Mouse (Mus musculus): Measurements from ENCODE around the gene Olfr564. TPM values are rescaled to one million over a fixed set of nuclear protein-coding genes. Genes with fewer than 3 reads are reported as not detected.

The Olfr564 gene
- polyA plus RNA-seq (2014; fragmentation: Nextera tagmentation; extraction: Ambion mirVana) = not detected in 2 replicates

DNA sequence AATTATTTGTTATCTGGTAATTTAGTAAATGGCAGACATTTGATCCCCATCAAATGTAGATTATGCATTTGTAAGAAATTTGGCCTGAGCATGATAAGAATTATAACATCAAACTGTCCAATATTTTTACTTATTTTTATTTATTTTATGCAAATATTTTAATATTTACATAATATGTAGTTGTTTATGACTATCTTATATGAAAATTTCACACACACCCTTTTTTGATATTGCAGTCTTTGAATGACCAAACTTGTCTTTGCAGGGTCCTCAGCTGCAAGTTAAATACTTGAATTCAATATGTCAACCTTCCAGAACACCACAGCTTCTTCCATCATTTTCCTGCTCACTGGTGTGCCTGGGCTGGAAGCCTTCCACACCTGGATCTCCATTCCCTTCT lies at the start of gene Olfr564:
TSS of gene Olfr564 (plus strand) at position 301 of the 400 bp plus-strand sequence.
- ATAC-seq (ENCODE audit: low read depth) = no peak
- Histone ChIP-seq H3K27ac (ENCODE audit: low read depth, low read length) (no peak within 1 kb of the TSS), H3K4me2 (ENCODE audit: low read depth, low read length) (no peak within 1 kb of the TSS), H3K4me1 (ENCODE audit: control insufficient read depth, insufficient read depth, low read length) (no peaks in the 10 kb centered on the region), H3K4me3 (ENCODE audit: low read depth, low read length) (no peak within 1 kb of the TSS), H3K9ac (replicated peaks; ENCODE audit: low read depth, low read length) (no peak within 1 kb of the TSS), H3K9me3 (ENCODE audit: control insufficient read depth, low read length) (no peaks in the 10 kb centered on the region), H3K27me3 (ENCODE audit: control insufficient read depth, insufficient read depth, low read length) (no peaks in the 10 kb centered on the region), H3K36me3 (ENCODE audit: control insufficient read depth, insufficient read depth, low read length) (no peaks in the 10 kb centered on the region)

DNA sequence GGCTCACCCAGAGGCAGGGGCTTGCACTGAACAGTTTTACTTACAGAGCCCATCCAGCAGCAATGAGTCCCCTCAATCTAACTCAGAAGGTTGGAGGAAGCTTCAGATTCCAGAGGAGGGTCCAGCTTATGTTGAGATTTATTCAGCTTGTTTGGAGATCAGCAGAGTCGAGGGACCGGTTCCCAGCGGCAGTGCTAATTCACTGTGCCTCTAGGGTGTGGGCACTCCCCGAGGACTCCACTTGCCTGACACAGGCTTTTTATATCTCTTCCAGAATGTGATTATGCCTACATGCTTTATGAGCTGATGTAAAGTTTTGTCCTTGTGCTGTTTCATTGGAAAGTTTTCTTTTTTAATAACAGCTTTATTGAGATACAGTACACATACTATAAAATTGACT lies 44.0 kb upstream of the Olfr564 start, which contains the start of the genes Olfr560 and Olfr78:
TSS of gene Olfr560 (minus strand) at position 101 of the 400 bp plus-strand sequence.
TSS of gene Olfr78 (minus strand) at position 206 of the 400 bp plus-strand sequence.
- H3K4me2 ChIP-seq (ENCODE audit: low read depth, low read length) = no peak within 1 kb of the TSS
- H3K4me3 ChIP-seq (ENCODE audit: low read depth, low read length) = no peak within 1 kb of the TSS
- no peaks in the 10 kb centered on the region for H3K9me3 ChIP-seq (ENCODE audit: control insufficient read depth, low read length)
- no peaks in the 10 kb centered on the region for H3K36me3 ChIP-seq (ENCODE audit: control insufficient read depth, insufficient read depth, low read length)
- H3K27me3 ChIP-seq (ENCODE audit: control insufficient read depth, insufficient read depth, low read length) = no peaks in the 10 kb centered on the region
- H3K9ac ChIP-seq (replicated peaks; ENCODE audit: low read depth, low read length) = no peak within 1 kb of the TSS
- 80% methylated on average over 4 of the region's 4 CpGs for WGBS
- no peak for ATAC-seq (ENCODE audit: low read depth)
- no peaks in the 10 kb centered on the region for H3K4me1 ChIP-seq (ENCODE audit: control insufficient read depth, insufficient read depth, low read length)
- H3K27ac ChIP-seq (ENCODE audit: low read depth, low read length) = no peak within 1 kb of the TSS

DNA sequence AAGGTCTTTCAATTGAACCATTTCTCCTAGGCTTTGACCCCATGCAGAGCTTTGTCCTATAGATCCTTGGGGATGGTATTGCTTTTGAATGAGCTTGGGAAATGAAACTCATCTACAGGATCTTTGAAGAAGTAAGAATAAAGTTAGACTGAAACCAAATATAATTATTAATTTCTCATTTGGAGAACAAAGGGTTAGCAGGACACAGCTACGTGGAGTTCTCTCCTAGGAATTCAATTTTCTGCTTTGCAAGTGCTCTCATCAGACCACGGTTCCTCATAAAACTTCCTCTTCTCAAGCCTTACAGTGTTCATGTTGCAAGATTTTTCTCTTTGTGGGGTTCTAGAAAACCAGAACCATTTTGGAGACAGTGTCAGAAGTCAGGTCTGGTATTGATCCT lies 32.4 kb upstream of the Olfr564 start, which contains the start of gene Olfr561:
TSS of gene Olfr561 (plus strand) at position 301 of the 400 bp plus-strand sequence.
- 74% methylated on average over 2 of the region's 2 CpGs for WGBS
- H3K27ac ChIP-seq (ENCODE audit: low read depth, low read length) = no peak within 1 kb of the TSS
- no peak within 1 kb of the TSS for H3K4me2 ChIP-seq (ENCODE audit: low read depth, low read length)
- no peak for ATAC-seq (ENCODE audit: low read depth)
- H3K27me3 ChIP-seq (ENCODE audit: control insufficient read depth, insufficient read depth, low read length) = no peaks in the 10 kb centered on the region
- H3K9ac ChIP-seq (replicated peaks; ENCODE audit: low read depth, low read length) = no peak within 1 kb of the TSS
- H3K4me1 ChIP-seq (ENCODE audit: control insufficient read depth, insufficient read depth, low read length) = no peaks in the 10 kb centered on the region
- no peak within 1 kb of the TSS for H3K4me3 ChIP-seq (ENCODE audit: low read depth, low read length)
- no peaks in the 10 kb centered on the region for H3K9me3 ChIP-seq (ENCODE audit: control insufficient read depth, low read length)
- H3K36me3 ChIP-seq (ENCODE audit: control insufficient read depth, insufficient read depth, low read length) = no peaks in the 10 kb centered on the region

Other genes with a start within 250 kb of the Olfr564 start
- 0.11 and 0.58 TPM in 2 replicates for gene Trim21, start 238.0 kb upstream of the Olfr564 start, polyA plus RNA-seq (2014; fragmentation: Nextera tagmentation; extraction: Ambion mirVana)
- gene Olfr550, start 232.0 kb upstream of the Olfr564 start, polyA plus RNA-seq (2014; fragmentation: Nextera tagmentation; extraction: Ambion mirVana) = not detected in 2 replicates
- gene Olfr551, start 211.6 kb upstream of the Olfr564 start, polyA plus RNA-seq (2014; fragmentation: Nextera tagmentation; extraction: Ambion mirVana) = not detected in 2 replicates
- gene Olfr552, start 205.7 kb upstream of the Olfr564 start, polyA plus RNA-seq (2014; fragmentation: Nextera tagmentation; extraction: Ambion mirVana) = not detected in 2 replicates
- gene Olfr553, start 185.3 kb upstream of the Olfr564 start, polyA plus RNA-seq (2014; fragmentation: Nextera tagmentation; extraction: Ambion mirVana) = not detected in 2 replicates
- gene Olfr554, start 165.0 kb upstream of the Olfr564 start, polyA plus RNA-seq (2014; fragmentation: Nextera tagmentation; extraction: Ambion mirVana) = not detected in 2 replicates
- not detected in 2 replicates for gene Olfr555, start 144.7 kb upstream of the Olfr564 start, polyA plus RNA-seq (2014; fragmentation: Nextera tagmentation; extraction: Ambion mirVana)
- gene Olfr556, start 138.6 kb upstream of the Olfr564 start, polyA plus RNA-seq (2014; fragmentation: Nextera tagmentation; extraction: Ambion mirVana) = not detected in 2 replicates
- gene Trim68, start 116.2 kb upstream of the Olfr564 start, polyA plus RNA-seq (2014; fragmentation: Nextera tagmentation; extraction: Ambion mirVana) = 8.0 and 8.7 TPM in 2 replicates
- not detected in 2 replicates for gene Olfr557, start 107.6 kb upstream of the Olfr564 start, polyA plus RNA-seq (2014; fragmentation: Nextera tagmentation; extraction: Ambion mirVana)
- gene Olfr558, start 101.3 kb upstream of the Olfr564 start, polyA plus RNA-seq (2014; fragmentation: Nextera tagmentation; extraction: Ambion mirVana) = 0.12 and 0.36 TPM in 2 replicates
- not detected in 2 replicates for gene Olfr33, start 84.4 kb upstream of the Olfr564 start, polyA plus RNA-seq (2014; fragmentation: Nextera tagmentation; extraction: Ambion mirVana)
- not detected in 2 replicates for gene Olfr559, start 76.0 kb upstream of the Olfr564 start, polyA plus RNA-seq (2014; fragmentation: Nextera tagmentation; extraction: Ambion mirVana)
- not detected in 2 replicates for gene Olfr560, start 44.1 kb upstream of the Olfr564 start, polyA plus RNA-seq (2014; fragmentation: Nextera tagmentation; extraction: Ambion mirVana)
- 0.19 TPM in 1 of 2 replicates, not detected in the other for gene Olfr78, start 44.0 kb upstream of the Olfr564 start, polyA plus RNA-seq (2014; fragmentation: Nextera tagmentation; extraction: Ambion mirVana)
- gene Olfr561, start 32.3 kb upstream of the Olfr564 start, polyA plus RNA-seq (2014; fragmentation: Nextera tagmentation; extraction: Ambion mirVana) = not detected in 2 replicates
- gene Olfr566, start 55.3 kb downstream of the Olfr564 start, polyA plus RNA-seq (2014; fragmentation: Nextera tagmentation; extraction: Ambion mirVana) = not detected in 2 replicates
- gene Olfr568, start 73.6 kb downstream of the Olfr564 start, polyA plus RNA-seq (2014; fragmentation: Nextera tagmentation; extraction: Ambion mirVana) = not detected in 2 replicates
- gene Olfr569, start 87.4 kb downstream of the Olfr564 start, polyA plus RNA-seq (2014; fragmentation: Nextera tagmentation; extraction: Ambion mirVana) = not detected in 2 replicates
- gene Olfr570, start 91.1 kb downstream of the Olfr564 start, polyA plus RNA-seq (2014; fragmentation: Nextera tagmentation; extraction: Ambion mirVana) = not detected in 2 replicates
- gene Olfr571, start 114.1 kb downstream of the Olfr564 start, polyA plus RNA-seq (2014; fragmentation: Nextera tagmentation; extraction: Ambion mirVana) = 0.18 TPM in 1 of 2 replicates, not detected in the other
- not detected in 2 replicates for gene Olfr572, start 120.9 kb downstream of the Olfr564 start, polyA plus RNA-seq (2014; fragmentation: Nextera tagmentation; extraction: Ambion mirVana)
- not detected in 2 replicates for gene Olfr573-ps1, start 139.1 kb downstream of the Olfr564 start, polyA plus RNA-seq (2014; fragmentation: Nextera tagmentation; extraction: Ambion mirVana)
- gene Olfr574, start 145.0 kb downstream of the Olfr564 start, polyA plus RNA-seq (2014; fragmentation: Nextera tagmentation; extraction: Ambion mirVana) = not detected in 2 replicates
- gene Olfr575, start 155.3 kb downstream of the Olfr564 start, polyA plus RNA-seq (2014; fragmentation: Nextera tagmentation; extraction: Ambion mirVana) = not detected in 2 replicates
- gene Olfr576, start 159.2 kb downstream of the Olfr564 start, polyA plus RNA-seq (2014; fragmentation: Nextera tagmentation; extraction: Ambion mirVana) = not detected in 2 replicates
- gene Olfr577, start 172.5 kb downstream of the Olfr564 start, polyA plus RNA-seq (2014; fragmentation: Nextera tagmentation; extraction: Ambion mirVana) = not detected in 2 replicates
- not detected in 2 replicates for gene Olfr578, start 185.8 kb downstream of the Olfr564 start, polyA plus RNA-seq (2014; fragmentation: Nextera tagmentation; extraction: Ambion mirVana)
- gene Olfr582, start 234.5 kb downstream of the Olfr564 start, polyA plus RNA-seq (2014; fragmentation: Nextera tagmentation; extraction: Ambion mirVana) = not detected in 2 replicates
- gene Olfr583, start 247.8 kb downstream of the Olfr564 start, polyA plus RNA-seq (2014; fragmentation: Nextera tagmentation; extraction: Ambion mirVana) = not detected in 2 replicates